Comparison of ENCODE assay signal across 9 mouse cellular contexts in the genomic region with DNA sequence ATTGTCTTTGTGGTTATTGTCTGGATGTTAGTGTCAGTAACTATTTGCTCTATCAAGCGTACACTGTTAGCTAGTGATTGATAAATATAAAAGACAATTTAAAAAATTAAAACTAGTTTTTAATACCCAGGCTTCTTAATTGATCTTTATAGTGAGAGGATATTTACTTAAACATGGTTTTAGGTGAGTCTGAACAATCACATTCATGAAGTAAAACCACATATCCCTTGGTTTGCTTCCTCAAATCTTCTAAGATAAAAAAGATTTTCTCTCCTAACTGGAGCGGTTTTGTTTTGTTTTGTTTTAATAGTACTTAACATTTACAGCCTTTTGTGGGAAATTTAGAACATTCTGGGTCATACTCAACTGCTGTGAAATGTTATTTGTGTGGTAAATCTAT. TPM values are rescaled to one million over a fixed set of nuclear protein-coding genes. Genes with fewer than 3 reads are reported as not detected.
DNase-seq lines count a peak whose midpoint lies in the region; ATAC-seq lines count a peak whose summit lies in the region.
"Had no signal": no experiment of that assay in that cellular context is flagged by ENCODE, and none has a peak within 500 bp of the region (broad histone marks: within the 10 kb centered on the region; RNA-seq: fewer than 3 reads in every experiment).

No protein-coding gene starts in this region.

- no peak for DNase-seq in intestine, embryonic 14.5 days (ENCODE audit: low spot score)
- DNase-seq in midbrain, embryonic 14.5 days: no peak
- DNase-seq in B cell, adult 2 months: no peak
- DNase-seq in layer of hippocampus, postnatal 36 days: no peak
- no peak for DNase-seq in layer of hippocampus, adult 8-10 months (ENCODE audit: low spot score in 2 of 2)

- no peaks in the 10 kb centered on the region for H3K9me3 ChIP-seq in intestine, embryonic 14.5 days (ENCODE audit: control insufficient read depth, low read length)
- no peaks in the 10 kb centered on the region for H3K9me3 ChIP-seq in intestine, embryonic 16.5 days (ENCODE audit: control insufficient read depth, low read length)
- H3K9me3 ChIP-seq in embryonic facial prominence, embryonic 13.5 days: no peaks in the 10 kb centered on the region
- no peaks in the 10 kb centered on the region for H3K9me3 ChIP-seq in hindbrain, embryonic 15.5 days
- no peaks in the 10 kb centered on the region for H3K9me3 ChIP-seq in midbrain, embryonic 14.5 days (ENCODE audit: control insufficient read depth, low read length)

- peak overlapping the region; percentile 91 for H3K4me3 ChIP-seq in intestine, embryonic 14.5 days (ENCODE audit: low read depth, low read length)
- no peak overlapping the region for H3K4me3 ChIP-seq in intestine, embryonic 16.5 days (ENCODE audit: low read length)
- H3K4me3 ChIP-seq in embryonic facial prominence, embryonic 13.5 days: peak overlapping the region; percentile 23
- peak overlapping the region; percentile 71 for H3K4me3 ChIP-seq in hindbrain, embryonic 15.5 days
- peak overlapping the region; percentile 100 for H3K4me3 ChIP-seq in midbrain, embryonic 14.5 days (replicated peaks; ENCODE audit: low read depth, low read length)

- peaks cover 8% of the 10 kb centered on the region for H3K36me3 ChIP-seq in intestine, embryonic 14.5 days (ENCODE audit: control insufficient read depth, insufficient read depth, low read length)
- no peaks in the 10 kb centered on the region for H3K36me3 ChIP-seq in intestine, embryonic 16.5 days (ENCODE audit: control insufficient read depth, insufficient read depth, low read length)
- H3K36me3 ChIP-seq in embryonic facial prominence, embryonic 13.5 days: peaks cover 10% of the 10 kb centered on the region
- no peaks in the 10 kb centered on the region for H3K36me3 ChIP-seq in hindbrain, embryonic 15.5 days
- peaks cover 5% of the 10 kb centered on the region for H3K36me3 ChIP-seq in midbrain, embryonic 14.5 days (ENCODE audit: control insufficient read depth, insufficient read depth, low read length)

- no peaks in the 10 kb centered on the region for H3K27me3 ChIP-seq in intestine, embryonic 14.5 days (replicated peaks; ENCODE audit: control insufficient read depth, insufficient read depth, low read length)
- no peaks in the 10 kb centered on the region for H3K27me3 ChIP-seq in intestine, embryonic 16.5 days (replicated peaks; ENCODE audit: control insufficient read depth, insufficient read depth, low read length)
- H3K27me3 ChIP-seq in embryonic facial prominence, embryonic 13.5 days: no peaks in the 10 kb centered on the region
- no peaks in the 10 kb centered on the region for H3K27me3 ChIP-seq in hindbrain, embryonic 15.5 days
- H3K27me3 ChIP-seq in midbrain, embryonic 14.5 days (ENCODE audit: control insufficient read depth, insufficient read depth, low read length): no peaks in the 10 kb centered on the region

- H3K27ac ChIP-seq in intestine, embryonic 14.5 days (ENCODE audit: low read depth): no peak overlapping the region
- no peak overlapping the region for H3K27ac ChIP-seq in intestine, embryonic 16.5 days (ENCODE audit: low read length)
- no peak overlapping the region for H3K27ac ChIP-seq in embryonic facial prominence, embryonic 13.5 days
- no peak overlapping the region for H3K27ac ChIP-seq in hindbrain, embryonic 15.5 days (replicated peaks)
- H3K27ac ChIP-seq in midbrain, embryonic 14.5 days (replicated peaks; ENCODE audit: low read depth, low read length): no peak overlapping the region

- H3K9ac ChIP-seq in intestine, embryonic 14.5 days (ENCODE audit: low read length): no peak overlapping the region
- H3K9ac ChIP-seq in intestine, embryonic 16.5 days (ENCODE audit: low read depth, low read length): no peak overlapping the region
- no peak overlapping the region for H3K9ac ChIP-seq in embryonic facial prominence, embryonic 13.5 days
- 0 out of 2 replicates have a peak overlapping the region, but pooled peaks have one; percentile 22 for H3K9ac ChIP-seq in hindbrain, embryonic 15.5 days
- peak overlapping the region; percentile 47 for H3K9ac ChIP-seq in midbrain, embryonic 14.5 days (replicated peaks; ENCODE audit: low read length)

- WGBS in intestine, embryonic 14.5 days: 80% methylated on average over 2 of the region's 2 CpGs
- 72% methylated on average over 2 of the region's 2 CpGs for WGBS in intestine, embryonic 16.5 days
- 83% methylated on average over 2 of the region's 2 CpGs for WGBS in embryonic facial prominence, embryonic 13.5 days
- 76% methylated on average over 2 of the region's 2 CpGs for WGBS in hindbrain, embryonic 15.5 days
- 83% methylated on average over 2 of the region's 2 CpGs for WGBS in midbrain, embryonic 14.5 days

- peak overlapping the region; percentile 83 for H3K4me2 ChIP-seq in intestine, embryonic 14.5 days (ENCODE audit: low read length)
- no peak overlapping the region; the same call in 1 of the 2 replicates for H3K4me2 ChIP-seq in intestine, embryonic 16.5 days (ENCODE audit: low read depth, low read length)
- peak overlapping the region; percentile 75 for H3K4me2 ChIP-seq in embryonic facial prominence, embryonic 13.5 days
- peak overlapping the region; percentile 68 for H3K4me2 ChIP-seq in hindbrain, embryonic 15.5 days
- peak overlapping the region; percentile 80 for H3K4me2 ChIP-seq in midbrain, embryonic 14.5 days (ENCODE audit: low read length)

- no peak for ATAC-seq in intestine, embryonic 14.5 days (replicated peaks; ENCODE audit: low FRiP score, low TSS enrichment, low read depth)
- ATAC-seq in intestine, embryonic 16.5 days: no peak
- no peak for ATAC-seq in embryonic facial prominence, embryonic 13.5 days (ENCODE audit: insufficient number of reproducible peaks, insufficient read depth, low FRiP score, low TSS enrichment, low read depth)
- no peak for ATAC-seq in hindbrain, embryonic 15.5 days (ENCODE audit: low FRiP score, low read depth)
- ATAC-seq in midbrain, embryonic 14.5 days (ENCODE audit: low FRiP score, low TSS enrichment): no peak
- ATAC-seq: inflammation-experienced regulatory T-cells, adult 6 months had no signal

- peaks cover 18% of the 10 kb centered on the region for H3K4me1 ChIP-seq in intestine, embryonic 14.5 days (replicated peaks; ENCODE audit: control insufficient read depth, insufficient read depth, low read length)
- peaks cover 15% of the 10 kb centered on the region for H3K4me1 ChIP-seq in intestine, embryonic 16.5 days (ENCODE audit: control insufficient read depth, insufficient read depth, low read length)
- H3K4me1 ChIP-seq in embryonic facial prominence, embryonic 13.5 days: peaks cover 25% of the 10 kb centered on the region
- H3K4me1 ChIP-seq in hindbrain, embryonic 15.5 days (replicated peaks): peaks cover 35% of the 10 kb centered on the region
- peaks cover 24% of the 10 kb centered on the region for H3K4me1 ChIP-seq in midbrain, embryonic 14.5 days (ENCODE audit: control insufficient read depth, insufficient read depth, low read length)

RNA-seq across cellular contexts. Expression of a gene that starts 3.4 kb away (rescaled TPM):
- 69.1 and 76.2 TPM in 2 replicates for polyA plus RNA-seq in intestine, embryonic 14.5 days (2014; fragmentation: Nextera tagmentation; extraction: Ambion mirVana)
- 47.4 and 53.4 TPM in 2 replicates for polyA plus RNA-seq in intestine, embryonic 16.5 days (2015; fragmentation: Nextera tagmentation; extraction: Ambion mirVana)
- polyA plus RNA-seq in embryonic facial prominence, embryonic 13.5 days (2015; fragmentation: Nextera tagmentation; extraction: Ambion mirVana): 105 and 107 TPM in 2 replicates
- polyA plus RNA-seq in hindbrain, embryonic 15.5 days (2015; fragmentation: Nextera tagmentation; extraction: Ambion mirVana): 66.2 and 69.7 TPM in 2 replicates
- polyA plus RNA-seq in midbrain, embryonic 14.5 days (2014; fragmentation: Nextera tagmentation; extraction: Ambion mirVana): 83.2 and 83.5 TPM in 2 replicates
- 10 to 100 TPM; 91.1 to 99.3 TPM for total RNA-seq in layer of hippocampus, postnatal 36 days (2021)
- 10 to 100 TPM; 66.7 to 86.7 (median 78.4) TPM for total RNA-seq in layer of hippocampus, adult 8-10 months (2022)

Comparison
In these comparisons a context has a peak if more than half of its experiments do, and no peak if none do; other contexts are left out.
1. H3K9ac ChIP-seq: peak in hindbrain, embryonic 15.5 days (single experiment) and midbrain, embryonic 14.5 days (single experiment); none in intestine, embryonic 14.5 days (single experiment), intestine, embryonic 16.5 days (single experiment) and embryonic facial prominence, embryonic 13.5 days (single experiment).